Mouse (Mus musculus): Measurements from ENCODE around the gene Camk2b. TPM values are rescaled to one million over a fixed set of nuclear protein-coding genes. Genes with fewer than 3 reads are reported as not detected.
"Not testable (repeated sequence)": the region's sequence is repeated elsewhere in the genome, so short reads cannot be mapped to it uniquely, and the experiment has no call there.

Gene Camk2b
- total RNA-seq, 2 experiments from 2014 or later = 1.0 to 2.7 TPM

GRCm38 (mm10) chr11:6017484-6018140, 48.5 kb downstream of the Camk2b start:
- no peak for ATAC-seq (replicated peaks; ENCODE audit: poor library complexity, severe bottlenecking)

- ATAC-seq (replicated peaks; ENCODE audit: poor library complexity, severe bottlenecking) = no peak
These were observed 49.3 kb downstream of the Camk2b start for GRCm38 (mm10) chr11:6016797-6017395.

DNA sequence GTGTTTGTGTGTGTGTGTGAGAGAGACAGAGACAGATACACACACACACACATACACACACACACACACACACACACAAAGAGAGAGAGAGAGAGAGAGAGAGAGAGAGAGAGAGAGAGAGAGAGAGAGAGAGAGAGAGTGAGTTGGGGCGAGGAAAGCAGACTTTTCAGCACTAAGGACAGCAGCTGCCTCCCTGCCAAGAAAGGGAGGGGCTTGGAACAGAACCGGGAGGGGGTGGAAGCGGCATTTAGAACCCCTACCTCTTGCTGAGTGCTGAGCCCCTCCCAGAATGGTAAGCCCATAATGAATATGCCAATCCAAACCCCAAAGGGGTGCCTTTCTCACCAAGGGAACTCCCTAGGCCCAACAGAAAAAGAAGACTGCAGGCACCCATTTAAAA, 49.8 kb downstream of the Camk2b start:
- ATAC-seq (replicated peaks; ENCODE audit: poor library complexity, severe bottlenecking) = no peak

GRCm38 (mm10) chr11:6015011-6015431, 51.1 kb downstream of the Camk2b start:
- ATAC-seq (replicated peaks; ENCODE audit: poor library complexity, severe bottlenecking) = no peak

- no peak for ATAC-seq (replicated peaks; ENCODE audit: poor library complexity, severe bottlenecking)
These were observed 52.8 kb downstream of the Camk2b start for GRCm38 (mm10) chr11:6013359-6013758.

DNA sequence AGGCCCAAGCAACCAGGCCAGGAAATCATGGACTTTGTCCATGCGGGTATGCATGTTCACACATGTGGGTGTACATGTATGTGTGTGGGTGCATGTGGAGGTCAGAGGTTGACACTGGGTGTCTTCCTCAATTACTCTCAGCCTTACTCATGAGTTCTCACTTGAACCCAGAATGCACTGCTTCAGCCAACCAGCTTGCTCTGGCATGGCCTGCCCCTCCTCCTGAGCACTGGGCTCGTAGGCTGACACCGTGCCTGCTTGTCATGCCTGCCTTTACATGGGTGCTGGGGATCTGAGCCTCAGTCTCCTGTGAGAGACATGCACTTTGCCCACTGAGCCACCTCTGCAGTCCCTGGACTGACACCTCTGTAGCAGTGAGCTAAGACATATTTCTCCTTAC, 54.3 kb downstream of the Camk2b start:
- no peak for ATAC-seq (replicated peaks; ENCODE audit: poor library complexity, severe bottlenecking)

DNA sequence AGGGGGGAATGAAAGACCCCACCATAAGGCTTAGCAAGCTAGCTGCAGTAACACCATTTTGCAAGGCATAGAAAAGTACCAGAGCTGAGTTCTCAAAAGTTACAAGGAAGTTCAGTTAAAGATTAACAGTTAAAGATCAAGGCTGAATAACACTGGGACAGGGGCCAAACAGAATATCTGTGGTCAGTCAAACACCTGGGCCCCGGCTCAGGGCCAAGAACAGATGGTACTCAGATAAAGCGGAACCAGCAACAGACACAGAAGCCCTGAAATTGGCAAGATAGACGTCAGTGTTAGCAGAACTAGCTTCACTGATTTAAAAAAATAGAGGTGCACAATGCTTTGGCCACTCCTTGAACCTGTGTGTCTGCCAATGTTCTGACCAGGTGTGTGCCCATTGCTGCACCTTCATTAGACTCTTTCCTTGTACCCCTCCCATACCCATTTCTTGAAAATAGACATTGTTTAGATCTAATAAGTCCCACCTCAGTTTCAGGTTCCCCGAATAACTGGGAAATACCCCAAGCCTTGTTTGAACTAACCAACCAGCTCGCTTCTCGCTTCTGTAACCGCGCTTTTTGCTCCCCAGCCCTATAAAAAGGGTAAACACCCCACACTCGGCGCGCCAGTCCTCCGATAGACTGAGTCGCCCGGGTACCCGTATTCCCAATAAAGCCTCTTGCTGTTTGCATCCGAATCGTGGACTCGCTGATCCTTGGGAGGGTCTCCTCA, 55.2 kb downstream of the Camk2b start:
- peak; percentile 46 for ATAC-seq (replicated peaks; ENCODE audit: poor library complexity, severe bottlenecking)

- ATAC-seq (replicated peaks; ENCODE audit: poor library complexity, severe bottlenecking) = not testable (repeated sequence)
These were observed 58.4 kb downstream of the Camk2b start for GRCm38 (mm10) chr11:6007779-6008128.

- ATAC-seq (replicated peaks; ENCODE audit: poor library complexity, severe bottlenecking) = peak; percentile 56; the same call in 1 of the 2 replicates
These were observed 59.0 kb downstream of the Camk2b start for GRCm38 (mm10) chr11:6007010-6007778.

- ATAC-seq (replicated peaks; ENCODE audit: poor library complexity, severe bottlenecking) = not testable (repeated sequence)
These were observed 59.7 kb downstream of the Camk2b start for GRCm38 (mm10) chr11:6006351-6007009.

- peak; percentile 65 for ATAC-seq (replicated peaks; ENCODE audit: poor library complexity, severe bottlenecking)
These were observed 60.7 kb downstream of the Camk2b start for GRCm38 (mm10) chr11:6005374-6006043.

DNA sequence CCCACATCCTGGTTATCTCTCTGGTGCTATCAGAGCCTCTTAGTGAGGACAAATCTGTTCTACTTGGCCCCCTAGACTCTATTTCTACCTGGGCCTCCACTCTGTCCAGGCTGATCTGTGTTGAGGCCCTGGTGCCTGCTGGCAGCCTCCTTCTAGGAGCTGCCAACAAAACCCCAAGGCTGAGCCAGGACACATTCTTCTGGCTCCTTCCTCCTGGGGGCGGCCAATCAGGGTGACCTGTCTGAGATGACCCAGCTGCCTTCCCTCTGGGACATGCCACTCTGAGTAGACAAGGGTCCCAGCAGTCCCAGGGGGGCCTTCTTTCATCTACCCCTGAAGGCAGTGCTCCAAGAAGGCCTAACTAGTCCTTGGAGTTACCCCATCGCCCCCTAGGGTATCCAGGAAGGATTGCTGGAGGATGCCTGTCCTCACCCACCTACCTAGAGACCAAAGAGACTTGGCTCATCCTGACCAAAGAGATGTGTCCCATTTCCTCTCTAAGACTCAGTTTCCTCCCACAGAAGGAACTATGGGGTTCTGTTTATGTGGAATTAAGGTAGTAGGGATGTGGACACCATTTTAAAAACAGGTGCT, 63.0 kb downstream of the Camk2b start:
- no peak for ATAC-seq (replicated peaks; ENCODE audit: poor library complexity, severe bottlenecking)

DNA sequence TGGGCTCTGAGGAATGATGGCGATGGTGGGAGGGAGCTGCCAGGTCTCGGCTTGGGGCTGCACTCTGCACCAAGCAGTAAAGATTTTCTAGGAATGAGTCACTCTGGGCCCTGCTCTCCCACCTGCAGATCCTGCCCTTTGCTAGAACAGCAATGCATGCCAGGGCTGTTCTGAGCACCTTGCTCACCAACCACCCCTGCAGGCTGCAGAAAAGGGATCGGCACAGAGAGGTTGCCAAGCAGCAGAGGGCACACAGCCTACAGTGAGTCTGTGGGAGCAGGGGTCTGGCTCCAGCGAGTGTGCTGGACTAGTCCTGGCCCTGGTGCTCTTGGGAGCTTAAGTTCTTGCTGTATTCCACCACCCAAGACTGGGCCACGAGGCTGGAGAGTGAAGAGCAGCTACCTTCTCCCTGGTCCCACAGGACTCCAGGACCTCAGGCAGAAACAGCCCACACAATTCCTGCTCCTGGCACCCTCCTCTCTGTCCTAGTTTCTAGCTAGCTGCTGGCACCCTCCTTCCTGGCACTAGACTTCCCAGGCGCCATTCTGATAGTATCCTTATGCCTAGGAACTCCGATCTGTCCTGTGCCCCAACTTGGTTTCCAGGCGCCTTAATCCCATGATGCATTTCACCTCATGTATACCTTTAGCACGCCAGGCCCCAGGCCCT, 64.0 kb downstream of the Camk2b start:
- no peak for ATAC-seq (replicated peaks; ENCODE audit: poor library complexity, severe bottlenecking)

GRCm38 (mm10) chr11:6000961-6001682, 65.0 kb downstream of the Camk2b start:
- ATAC-seq (replicated peaks; ENCODE audit: poor library complexity, severe bottlenecking) = no peak

- peak; percentile 69 for ATAC-seq (replicated peaks; ENCODE audit: poor library complexity, severe bottlenecking)
These were observed 66.1 kb downstream of the Camk2b start for GRCm38 (mm10) chr11:5999832-6000771.

DNA sequence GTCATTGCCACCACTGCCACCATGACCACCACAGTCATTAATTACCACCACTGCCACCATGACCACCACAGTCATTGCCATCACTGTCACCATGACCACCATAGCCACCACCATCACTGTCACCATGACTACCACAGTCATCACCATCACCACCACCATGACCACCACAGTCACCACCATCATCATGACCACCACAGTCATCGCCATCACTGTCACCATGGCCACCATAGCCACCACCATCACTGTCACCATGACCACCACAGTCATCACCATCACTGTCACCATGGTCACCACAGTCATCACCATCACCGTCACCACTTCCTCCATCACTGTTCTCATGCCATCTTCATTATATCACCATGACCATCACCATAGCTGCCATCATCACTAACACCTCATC, 67.7 kb downstream of the Camk2b start:
- no peak for ATAC-seq (replicated peaks; ENCODE audit: poor library complexity, severe bottlenecking)

DNA sequence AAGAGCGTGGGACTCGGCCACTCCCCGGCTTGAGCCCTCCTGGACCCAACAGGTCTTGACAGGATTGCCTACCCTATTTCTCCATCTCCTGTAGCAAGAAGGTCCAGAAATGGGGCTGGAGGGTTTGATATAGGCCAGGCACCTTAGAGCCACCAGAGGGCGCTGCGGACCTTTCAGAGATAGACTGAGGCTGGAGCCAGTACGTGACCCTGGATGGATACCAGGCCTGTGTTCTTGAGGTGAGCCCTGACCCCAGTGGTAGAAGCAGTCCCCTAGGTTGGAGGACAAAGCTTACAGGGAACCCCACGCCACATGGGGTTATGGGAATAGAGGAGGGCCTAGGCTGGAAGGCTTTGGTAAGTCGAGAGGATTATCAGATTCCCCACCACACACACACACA, 70.2 kb downstream of the Camk2b start:
- peak; percentile 64 for ATAC-seq (replicated peaks; ENCODE audit: poor library complexity, severe bottlenecking)
